Mouse (Mus musculus) heart, embryonic 11.5 days (tissue): Measurements from ENCODE around the gene Bcas2. TPM values are rescaled to one million over a fixed set of nuclear protein-coding genes. Genes with fewer than 3 reads are reported as not detected.
"Not testable (repeated sequence)": the region's sequence is repeated elsewhere in the genome, so short reads cannot be mapped to it uniquely, and the experiment has no call there.

Experiments used
- ATAC-seq: fragments of 200-750 bp; cut with Nextera tagmentation; replicated peaks from 2 replicates; pipeline ENCODE4 v1.8.0; 2017; ENCODE audit warnings: moderate library complexity; ENCODE audit not compliant: insufficient number of reproducible peaks, low FRiP score, low TSS enrichment
- H3K27ac ChIP-seq: fragments of 300-500 bp; sonication (generic); 2 replicates; pipeline ENCODE4 v1.5.1; 2014; ENCODE audit warnings: mild to moderate bottlenecking, low read depth, low read length
- H3K27me3 ChIP-seq: fragments of 300-500 bp; sonication (generic); 2 replicates; pipeline ENCODE4 v1.6.1; 2014; ENCODE audit warnings: mild to moderate bottlenecking, low read length, mixed read lengths; ENCODE audit not compliant: control insufficient read depth, insufficient read depth
- H3K36me3 ChIP-seq: fragments of 300-500 bp; sonication (generic); 2 replicates; pipeline ENCODE4 v1.6.1; 2014; ENCODE audit warnings: mild to moderate bottlenecking, low read length, moderate library complexity, mixed read lengths; ENCODE audit not compliant: control insufficient read depth, insufficient read depth
- H3K4me1 ChIP-seq: fragments of 300-500 bp; sonication (generic); 2 replicates; pipeline ENCODE4 v1.6.1; 2014; ENCODE audit warnings: low read length; ENCODE audit not compliant: control insufficient read depth, insufficient read depth
- H3K4me2 ChIP-seq: fragments of 300-500 bp; sonication (generic); 2 replicates; pipeline ENCODE4 v1.6.1; 2014; ENCODE audit warnings: mild to moderate bottlenecking, moderate library complexity
- H3K4me3 ChIP-seq: fragments of 300-500 bp; sonication (generic); 2 replicates; pipeline ENCODE4 v1.5.1; 2014; ENCODE audit warnings: low read depth, low read length
- H3K9ac ChIP-seq: fragments of 300-500 bp; sonication (generic); 2 replicates; pipeline ENCODE4 v1.6.1; 2014; ENCODE audit warnings: mild to moderate bottlenecking, low read depth, low read length, moderate library complexity
- H3K9me3 ChIP-seq: fragments of 300-500 bp; sonication (generic); replicated peaks from 2 replicates; pipeline ENCODE4 v1.6.1; 2016; ENCODE audit warnings: low read length; ENCODE audit not compliant: control insufficient read depth
- WGBS: fragments of 180-500 bp; shearing (Covaris S2); extraction: QIAGEN DNeasy Blood & Tissue Kit; methylation state at CpG from one replicate; pipeline ENCODE4 v1.1.7; 2014; ENCODE audit not compliant: insufficient replicate concordance; 5-methylcytosine and 5-hydroxymethylcytosine counted together
- polyA plus RNA-seq: library from polyadenylated mRNA; unstranded; fragments of >200 nt; fragmentation: Nextera tagmentation; extraction: Ambion mirVana; gene quantifications from 2 replicates; pipeline ENCODE4 v1.2.1, GENCODE M21; 2014

Bcas2 gene
- polyA plus RNA-seq, 1 experiment from 2014 or later: 157 TPM

DNA sequence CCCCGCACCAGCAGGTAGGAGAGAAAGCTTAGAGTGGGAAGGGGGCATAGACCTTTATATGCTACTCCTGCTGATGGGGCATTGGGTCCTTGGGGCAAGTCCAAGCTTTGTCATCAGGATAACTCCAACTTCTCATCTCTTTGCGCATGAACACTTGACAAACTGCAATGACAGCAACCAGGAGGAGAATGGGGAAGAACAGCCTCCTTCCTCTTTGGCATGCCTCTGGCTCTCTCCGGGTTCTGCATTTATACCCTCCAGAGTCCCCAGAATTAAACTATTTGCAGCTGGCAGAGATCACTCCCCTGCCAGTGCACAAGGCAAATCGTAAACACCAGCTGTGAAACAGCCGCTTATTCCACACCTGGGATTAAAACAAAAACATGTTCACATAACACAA is 42.1 kb downstream of the Bcas2 start:
- Histone ChIP-seq H3K4me2 (no peak overlapping the region), H3K4me3 (no peak overlapping the region), H3K36me3 (no peaks in the 10 kb centered on the region), H3K27me3 (no peaks in the 10 kb centered on the region), H3K9me3 (no peaks in the 10 kb centered on the region), H3K4me1 (no peaks in the 10 kb centered on the region), H3K27ac (no peak overlapping the region), H3K9ac (no peak overlapping the region)
- 81% methylated on average over 5 of the region's 5 CpGs for WGBS
- ATAC-seq: no peak

- Histone ChIP-seq H3K4me1 (no peaks in the 10 kb centered on the region), H3K9ac (no peak overlapping the region), H3K27ac (no peak overlapping the region), H3K27me3 (no peaks in the 10 kb centered on the region), H3K4me3 (no peak overlapping the region), H3K36me3 (no peaks in the 10 kb centered on the region), H3K9me3 (no peaks in the 10 kb centered on the region), H3K4me2 (no peak overlapping the region)
- WGBS: 84% methylated on average over 8 of the region's 8 CpGs
- ATAC-seq: no peak
These were observed 43.3 kb downstream of the Bcas2 start for GRCm38 (mm10) chr3:103214593-103215285.

GRCm38 (mm10) chr3:103215399-103215798 is 43.9 kb downstream of the Bcas2 start:
- not testable (repeated sequence) for H3K27me3 ChIP-seq, H3K9ac ChIP-seq, H3K4me3 ChIP-seq, H3K36me3 ChIP-seq, H3K27ac ChIP-seq, ATAC-seq, H3K4me1 ChIP-seq, H3K4me2 ChIP-seq, H3K9me3 ChIP-seq
- 77% methylated on average over 8 of the region's 8 CpGs for WGBS

GRCm38 (mm10) chr3:103221435-103221834 is 50.0 kb downstream of the Bcas2 start:
- no peak overlapping the region for H3K9ac ChIP-seq
- no peak for ATAC-seq
- no peaks in the 10 kb centered on the region for H3K4me1 ChIP-seq
- WGBS: 80% methylated on average over 2 of the region's 2 CpGs
- H3K27ac ChIP-seq: no peak overlapping the region
- H3K27me3 ChIP-seq: no peaks in the 10 kb centered on the region
- no peak overlapping the region for H3K4me2 ChIP-seq
- H3K36me3 ChIP-seq: no peaks in the 10 kb centered on the region
- H3K9me3 ChIP-seq: no peaks in the 10 kb centered on the region; the same call in 1 of the 2 replicates
- H3K4me3 ChIP-seq: no peak overlapping the region

DNA sequence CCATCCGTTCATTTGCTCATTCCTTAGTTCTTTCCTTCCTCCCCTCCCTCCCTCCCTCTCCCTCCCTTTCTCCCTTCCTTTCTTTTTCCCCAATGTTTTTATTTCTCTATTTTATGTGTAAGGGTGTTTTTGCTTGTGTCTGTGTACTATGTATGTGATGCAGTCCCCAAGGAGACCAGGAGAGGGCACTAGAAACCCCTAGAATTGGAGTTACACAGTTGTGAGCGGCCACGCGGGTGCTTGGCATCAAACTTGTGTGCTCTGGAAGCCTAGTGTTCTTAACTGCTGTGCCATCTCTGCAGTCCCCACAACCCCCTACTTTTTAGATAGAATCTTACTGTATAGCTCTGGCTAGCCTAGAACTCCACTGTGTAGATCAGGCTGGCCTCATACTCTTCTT is 52.3 kb downstream of the Bcas2 start:
- Histone ChIP-seq H3K9ac (no peak overlapping the region), H3K4me1 (no peaks in the 10 kb centered on the region), H3K36me3 (no peaks in the 10 kb centered on the region), H3K27me3 (no peaks in the 10 kb centered on the region), H3K4me3 (no peak overlapping the region), H3K27ac (no peak overlapping the region), H3K4me2 (no peak overlapping the region), H3K9me3 (peaks cover 2% of the 10 kb centered on the region; the same call in 1 of the 2 replicates)
- WGBS: 37% methylated on average over 4 of the region's 4 CpGs
- ATAC-seq: no peak

DNA sequence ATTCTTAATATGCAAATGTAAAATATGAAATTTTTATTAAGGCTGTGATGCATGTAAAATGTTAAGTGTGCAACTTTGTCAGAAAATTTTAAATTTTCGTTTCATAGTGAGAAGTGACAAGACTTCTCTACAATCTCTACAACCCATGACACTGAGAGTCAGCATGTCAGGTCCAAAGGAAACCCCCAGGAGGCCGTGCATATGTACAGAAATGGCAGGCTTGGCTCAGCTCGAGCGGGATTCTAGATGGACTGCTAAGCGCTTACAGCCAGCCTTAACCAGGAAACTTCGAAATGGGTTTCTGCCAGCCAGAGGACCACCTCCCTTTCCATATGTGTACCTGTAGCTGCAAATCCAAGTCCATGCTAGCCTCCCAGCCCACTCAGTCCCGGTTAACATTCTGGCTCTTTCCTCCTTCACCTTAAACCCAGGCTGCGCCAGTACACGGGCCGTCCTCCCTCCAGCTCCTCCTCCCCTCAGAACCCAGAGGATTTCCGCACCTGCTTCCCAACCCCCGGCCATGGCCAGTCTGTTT is 52.8 kb downstream of the Bcas2 start:
- no peak for ATAC-seq
- no peak overlapping the region for H3K27ac ChIP-seq
- no peaks in the 10 kb centered on the region for H3K4me1 ChIP-seq
- WGBS: 71% methylated on average over 12 of the region's 12 CpGs
- H3K36me3 ChIP-seq: no peaks in the 10 kb centered on the region
- no peak overlapping the region for H3K4me3 ChIP-seq
- no peak overlapping the region for H3K9ac ChIP-seq
- peaks cover 2% of the 10 kb centered on the region; the same call in 1 of the 2 replicates for H3K9me3 ChIP-seq
- H3K4me2 ChIP-seq: no peak overlapping the region
- H3K27me3 ChIP-seq: no peaks in the 10 kb centered on the region

- 78% methylated on average over 1 of the region's 1 CpGs for WGBS
- H3K4me2 ChIP-seq: no peak overlapping the region
- no peak overlapping the region for H3K9ac ChIP-seq
- ATAC-seq: no peak
- H3K9me3 ChIP-seq: 0 out of 2 replicates have a peak, but pooled peaks cover 2% of the 10 kb centered on the region
- no peak overlapping the region for H3K4me3 ChIP-seq
- H3K4me1 ChIP-seq: no peaks in the 10 kb centered on the region
- H3K27ac ChIP-seq: no peak overlapping the region
- H3K36me3 ChIP-seq: no peaks in the 10 kb centered on the region
- H3K27me3 ChIP-seq: no peaks in the 10 kb centered on the region
These were observed 56.3 kb downstream of the Bcas2 start for GRCm38 (mm10) chr3:103227729-103228128.
